Mouse (Mus musculus): ENCODE measurements around the gene Tmpo.

GRCm38 (mm10) chr10:91164491-91164890 lies 16.6 kb downstream of the Tmpo start:
- TF ChIP-seq CTCF (conservative IDR thresholded peaks at IDR 0.05; ENCODE audit: low read length), result no peak
- TF ChIP-seq POU5F1 (IDR thresholded peaks at IDR 0.05; ENCODE audit: borderline replicate concordance, low read length), result no peak
